Mouse (Mus musculus): ENCODE results near the gene Mcub.

Mcub gene

GRCm38 (mm10) chr3:129969432-129970395 lies at the start of gene Mcub:
TSS of gene Mcub (minus strand) at chr3:129970206.
- in situ Hi-C loops (cut with MboI, MseI): loop anchor here (5.0 to 25.0 kb wide), 2 partner anchors 93 to 1493 kb away; partner anchors contain the start of gene Sec24b (in 2 of the 2)

DNA sequence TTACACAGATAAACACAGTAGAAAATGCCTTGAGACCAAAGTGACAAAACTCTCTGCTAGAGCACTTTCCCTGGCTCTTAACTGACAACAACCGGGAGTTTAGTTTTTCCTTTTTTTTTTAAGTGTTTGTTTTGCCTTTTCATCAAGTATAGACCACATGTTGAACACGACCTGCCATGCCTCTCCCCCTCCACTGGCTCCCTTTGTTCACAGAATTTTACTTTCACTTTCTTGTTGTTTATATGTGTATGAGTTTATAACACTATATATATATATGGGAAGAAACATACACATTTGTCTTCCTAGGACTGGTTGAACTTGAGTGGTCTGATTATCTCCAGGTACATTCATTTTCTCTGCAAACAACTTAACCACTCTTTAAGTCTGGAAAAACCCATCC lies 42.9 kb upstream of the Mcub start:
- in situ Hi-C loops (cut with MboI, MseI): no loop called here

- in situ Hi-C loops (cut with MboI, MseI): no loop called here
Observed at GRCm38 (mm10) chr3:130011236-130011635, 41.2 kb upstream of the Mcub start.

- in situ Hi-C loops (cut with MboI, MseI): no loop called here
Observed at GRCm38 (mm10) chr3:130006141-130006540, 36.1 kb upstream of the Mcub start.

DNA sequence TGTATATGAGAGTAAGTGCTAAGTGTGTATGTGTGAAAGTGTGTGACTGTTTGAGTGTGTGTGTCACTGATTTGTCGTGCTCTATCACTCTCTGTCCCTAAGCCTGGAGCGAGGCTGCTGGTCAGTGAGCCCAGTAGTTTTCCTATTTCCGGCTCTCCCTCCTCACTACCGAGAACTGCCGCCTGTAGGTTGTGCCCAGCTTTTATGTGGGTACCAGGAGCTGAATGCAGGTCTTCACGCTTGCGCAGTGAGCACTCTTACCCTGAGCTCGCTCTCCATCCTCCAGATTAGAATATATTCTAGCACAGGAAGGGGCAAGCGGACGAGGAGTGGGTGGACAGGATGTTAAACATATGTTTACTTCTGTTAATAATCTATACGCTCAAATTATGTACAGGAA lies 30.9 kb upstream of the Mcub start:
- in situ Hi-C loops (cut with MboI, MseI): no loop called here

- in situ Hi-C loops (cut with MboI, MseI): no loop called here
Observed at GRCm38 (mm10) chr3:129998526-129998925, 28.5 kb upstream of the Mcub start.

DNA sequence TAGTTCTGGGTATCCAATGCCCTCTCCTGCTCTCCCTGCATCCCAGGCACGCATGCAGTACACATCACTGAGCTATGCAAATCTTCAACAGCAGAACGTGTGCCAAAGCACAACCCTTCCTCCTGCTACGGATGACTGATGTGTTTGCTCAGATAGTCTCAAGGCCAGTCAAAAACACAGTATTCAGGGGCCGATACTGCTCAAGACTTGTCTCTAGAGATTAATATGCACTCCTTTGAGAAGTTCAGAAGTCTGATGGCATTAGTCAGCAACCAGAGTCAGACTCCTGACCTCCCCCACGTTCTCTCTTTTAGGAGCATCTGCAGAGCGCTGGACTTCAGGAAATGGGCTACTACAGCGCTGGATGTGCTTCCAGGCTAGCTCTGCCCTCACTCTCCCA lies 28.0 kb upstream of the Mcub start:
- in situ Hi-C loops (cut with MboI, MseI): no loop called here

GRCm38 (mm10) chr3:129997324-129997723 lies 27.3 kb upstream of the Mcub start:
- in situ Hi-C loops (cut with MboI, MseI): no loop called here

DNA sequence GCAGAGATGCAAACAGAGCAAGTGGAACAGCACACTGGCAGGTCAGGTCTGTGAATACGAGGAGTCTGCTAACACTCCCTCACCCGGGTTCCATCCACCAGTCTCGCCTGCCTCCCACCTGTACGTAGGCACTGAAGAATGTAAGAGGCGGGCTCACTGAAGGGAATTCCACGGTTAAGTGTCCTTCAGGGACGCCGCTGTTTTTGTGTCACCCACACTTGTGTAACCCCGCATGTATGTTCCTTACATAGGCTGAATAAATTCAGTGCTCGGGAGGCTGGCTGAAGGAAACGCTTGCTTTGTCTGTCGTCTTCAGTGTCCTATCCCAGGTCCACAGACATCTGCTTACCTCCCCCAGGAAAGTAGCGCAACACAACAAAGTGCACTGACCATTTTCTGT lies 17.3 kb upstream of the Mcub start:
- in situ Hi-C loops (cut with MboI, MseI): no loop called here

DNA sequence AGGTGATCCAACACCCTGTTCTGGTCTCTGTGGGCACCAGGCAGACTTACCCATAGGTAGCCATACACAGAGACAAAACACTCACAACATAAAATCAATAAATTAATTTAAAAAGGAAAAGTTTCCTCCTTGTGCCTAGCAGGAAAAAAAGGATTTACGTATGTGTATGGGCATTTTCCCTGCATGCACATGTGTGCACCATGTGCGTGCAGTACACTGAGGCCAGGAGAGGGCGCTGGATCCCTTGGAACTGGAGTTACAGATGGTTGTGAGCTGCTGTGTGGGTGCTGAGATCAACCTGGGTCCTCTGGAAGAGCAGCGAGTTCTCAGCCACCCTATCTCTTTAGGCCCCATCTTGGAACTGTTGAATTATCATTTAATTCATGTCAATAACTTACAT lies 15.3 kb upstream of the Mcub start:
- in situ Hi-C loops (cut with MboI, MseI): no loop called here

DNA sequence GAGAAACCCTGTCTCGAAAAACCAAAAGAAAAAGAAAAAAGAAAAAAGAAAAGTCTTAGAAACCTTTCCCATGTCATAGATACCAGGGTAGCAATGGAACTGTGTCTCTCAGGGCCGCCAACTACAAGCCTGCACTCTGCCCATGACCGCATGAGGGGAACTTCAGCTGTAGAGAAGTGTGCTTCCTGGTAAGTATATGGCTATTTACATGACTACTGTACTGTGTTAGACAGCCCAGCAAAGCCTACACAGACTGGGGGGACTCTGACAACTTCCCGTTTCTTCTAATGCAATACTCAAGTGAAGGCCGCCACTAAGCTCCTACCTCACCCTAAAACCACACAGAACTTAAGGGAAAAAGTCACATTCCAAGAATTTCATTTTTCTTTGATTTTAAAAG lies 14.8 kb upstream of the Mcub start:
- in situ Hi-C loops (cut with MboI, MseI): no loop called here

- in situ Hi-C loops (cut with MboI, MseI): no loop called here
Observed at GRCm38 (mm10) chr3:129982271-129982670, 12.3 kb upstream of the Mcub start.

GRCm38 (mm10) chr3:129981756-129982155 lies 11.8 kb upstream of the Mcub start:
- in situ Hi-C loops (cut with MboI, MseI): no loop called here

DNA sequence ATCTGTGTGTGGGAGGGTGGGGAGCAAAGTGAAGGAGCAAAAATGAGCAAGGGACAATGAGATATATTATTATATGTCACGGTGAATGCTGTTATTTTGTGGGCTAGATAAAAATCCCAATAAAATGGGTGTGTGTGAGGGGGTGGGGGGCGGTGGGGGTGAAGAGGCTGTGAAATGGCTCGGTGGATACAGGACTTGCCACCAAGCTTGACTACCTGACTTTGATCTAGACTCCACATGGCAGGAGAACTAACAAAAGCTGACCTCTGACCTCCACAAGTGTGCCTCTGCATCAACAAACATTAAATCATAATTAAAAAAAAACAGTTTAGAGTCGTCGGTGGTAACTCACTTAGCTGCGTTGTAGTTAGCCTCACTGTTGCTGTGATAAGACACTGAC lies 9.5 kb upstream of the Mcub start:
- in situ Hi-C loops (cut with MboI, MseI): no loop called here

GRCm38 (mm10) chr3:129978716-129979115 lies 8.7 kb upstream of the Mcub start:
- in situ Hi-C loops (cut with MboI, MseI): no loop called here

DNA sequence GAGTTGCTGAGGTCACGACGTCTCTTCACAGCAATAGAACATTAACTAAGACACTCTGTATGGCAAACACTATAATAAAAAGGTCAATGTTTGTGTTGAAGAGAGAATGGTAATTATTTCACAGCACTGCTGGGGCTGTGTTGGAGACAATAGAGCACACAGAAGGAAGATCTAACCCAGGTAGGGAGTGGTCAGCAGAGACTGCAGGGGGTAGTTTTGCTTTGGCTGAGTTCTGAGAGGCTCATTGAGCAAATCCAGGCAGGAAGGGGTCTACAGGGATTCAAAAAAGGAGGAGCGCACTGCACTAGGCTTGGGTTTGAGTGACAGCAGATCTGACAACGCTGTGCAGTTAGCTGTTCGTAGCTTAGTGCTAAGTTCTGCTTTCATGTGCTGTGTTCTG lies 6.3 kb upstream of the Mcub start:
- in situ Hi-C loops (cut with MboI, MseI): no loop called here

DNA sequence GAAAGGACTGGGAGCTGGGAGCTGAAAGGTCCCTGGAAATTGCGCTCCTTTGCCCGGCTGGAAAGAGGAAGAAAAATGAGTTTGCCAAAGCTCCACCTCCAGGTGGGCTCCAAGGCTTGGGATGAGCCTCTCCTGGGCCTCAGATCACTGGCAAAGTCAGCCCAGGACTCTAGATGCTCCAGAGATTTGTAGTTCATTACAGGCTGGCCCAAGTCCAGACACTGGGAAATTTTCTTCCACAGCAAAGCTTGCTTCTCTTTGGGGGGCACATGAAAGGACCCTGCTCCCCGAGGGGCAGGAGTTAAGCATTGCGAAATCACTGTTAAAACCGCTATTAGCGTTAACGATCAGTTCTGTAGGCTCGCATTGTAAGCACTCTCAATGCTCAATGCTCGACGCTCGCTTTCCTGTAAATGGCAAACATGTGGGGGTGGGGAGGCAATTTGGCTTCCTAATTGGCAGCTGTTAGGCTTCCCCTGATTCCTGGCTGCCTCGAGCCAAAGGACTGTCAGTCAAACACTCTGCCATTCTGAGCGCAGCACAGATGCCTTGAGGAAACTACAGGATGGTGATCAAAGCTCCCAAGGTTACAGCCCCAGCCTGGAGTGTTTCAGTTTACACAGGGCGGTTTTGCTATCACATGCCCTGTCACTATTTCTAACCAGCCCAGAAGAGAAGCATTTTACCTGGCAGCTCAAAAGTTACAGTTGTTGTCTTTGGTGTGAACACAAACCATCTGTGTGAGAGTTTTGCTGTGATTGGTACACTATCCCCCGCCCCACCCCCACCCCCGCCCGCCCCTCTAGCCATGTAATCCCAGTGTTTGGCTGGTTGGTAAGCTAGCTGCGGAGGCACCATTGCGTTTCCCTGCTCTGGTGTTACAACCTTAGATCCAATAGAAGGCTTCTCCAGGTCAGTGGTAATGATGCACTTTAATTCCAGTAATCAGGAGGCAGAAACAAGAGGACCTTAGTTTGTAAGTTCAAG lies 816 bp upstream of the Mcub start:
- in situ Hi-C loops (cut with MboI, MseI): loop anchor here (5.0 to 25.0 kb wide), 2 partner anchors 91 to 1491 kb away; partner anchors contain the start of gene Sec24b (in 1 of the 2)

DNA sequence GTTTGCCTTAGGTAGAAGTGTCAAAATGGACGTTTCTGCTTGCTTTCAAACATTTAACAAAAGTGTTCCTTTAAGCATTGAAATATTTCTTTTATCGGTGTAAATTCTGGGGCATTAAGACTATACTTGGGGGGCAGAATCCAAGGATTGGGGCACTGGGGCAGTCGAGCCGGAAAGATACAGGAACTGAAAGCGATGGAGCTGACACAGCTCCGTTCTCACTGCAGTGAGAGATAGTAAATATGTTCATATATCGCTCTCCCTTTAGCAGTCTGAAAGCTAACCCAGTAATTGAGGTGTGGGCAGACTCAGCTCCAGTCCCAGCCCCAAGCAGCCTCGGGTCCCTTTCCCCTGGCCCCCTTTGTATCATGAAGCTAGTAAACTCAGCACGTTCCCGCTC lies 975 bp downstream of the Mcub start:
- in situ Hi-C loops (cut with MboI, MseI): loop anchor here in 1 of 2 experiments (5.0 to 25.0 kb wide), 2 partner anchors 93 to 1493 kb away; partner anchors contain the start of gene Sec24b

DNA sequence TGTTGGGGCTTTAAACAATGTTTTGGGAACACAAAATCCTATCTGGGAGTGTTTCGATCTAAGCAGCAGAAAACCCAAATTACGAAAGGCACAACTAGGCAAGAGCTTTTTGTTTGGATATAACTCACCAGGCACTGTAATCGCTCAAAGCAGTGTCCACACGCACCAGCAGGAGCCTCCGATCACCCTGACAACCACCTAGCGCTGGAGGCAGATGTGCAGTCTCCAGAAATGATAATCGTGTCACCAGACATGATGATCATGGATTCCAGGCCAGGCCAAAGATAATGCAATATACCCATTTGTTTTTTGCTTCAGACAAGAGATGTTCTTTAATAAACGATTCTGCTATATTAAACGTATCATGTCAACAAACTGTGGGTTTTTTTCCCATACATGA lies 2.1 kb downstream of the Mcub start:
- in situ Hi-C loops (cut with MboI, MseI): loop anchor here in 1 of 2 experiments (5.0 to 25.0 kb wide), 2 partner anchors 94 to 1494 kb away; partner anchors contain the start of gene Sec24b

GRCm38 (mm10) chr3:129964681-129965080 lies 5.3 kb downstream of the Mcub start:
- in situ Hi-C loops (cut with MboI, MseI): loop anchor here in 1 of 2 experiments (5.0 to 25.0 kb wide), 2 partner anchors 98 to 1498 kb away; partner anchors contain the start of gene Sec24b

- in situ Hi-C loops (cut with MboI, MseI): loop anchor here in 1 of 2 experiments (25.0 kb wide), 1 partner anchor 1500 kb away; no protein-coding TSS in a partner anchor
Observed at GRCm38 (mm10) chr3:129962533-129962932, 7.5 kb downstream of the Mcub start.
